Mouse (Mus musculus) 416B (cell line): ENCODE measurements around the gene Arhgef17.

Experiments
- DNase-seq: peaks from one replicate; pipeline ENCODE4 v3.0.0; 2011; ENCODE audit warnings: low read depth

The Arhgef17 gene

GRCm38 (mm10) chr7:100845412-100845811, 86.5 kb downstream of the Arhgef17 start:
- peak; percentile 98 for DNase-seq

- no peak for DNase-seq
These were observed 86.9 kb downstream of the Arhgef17 start for GRCm38 (mm10) chr7:100845026-100845400.

DNA sequence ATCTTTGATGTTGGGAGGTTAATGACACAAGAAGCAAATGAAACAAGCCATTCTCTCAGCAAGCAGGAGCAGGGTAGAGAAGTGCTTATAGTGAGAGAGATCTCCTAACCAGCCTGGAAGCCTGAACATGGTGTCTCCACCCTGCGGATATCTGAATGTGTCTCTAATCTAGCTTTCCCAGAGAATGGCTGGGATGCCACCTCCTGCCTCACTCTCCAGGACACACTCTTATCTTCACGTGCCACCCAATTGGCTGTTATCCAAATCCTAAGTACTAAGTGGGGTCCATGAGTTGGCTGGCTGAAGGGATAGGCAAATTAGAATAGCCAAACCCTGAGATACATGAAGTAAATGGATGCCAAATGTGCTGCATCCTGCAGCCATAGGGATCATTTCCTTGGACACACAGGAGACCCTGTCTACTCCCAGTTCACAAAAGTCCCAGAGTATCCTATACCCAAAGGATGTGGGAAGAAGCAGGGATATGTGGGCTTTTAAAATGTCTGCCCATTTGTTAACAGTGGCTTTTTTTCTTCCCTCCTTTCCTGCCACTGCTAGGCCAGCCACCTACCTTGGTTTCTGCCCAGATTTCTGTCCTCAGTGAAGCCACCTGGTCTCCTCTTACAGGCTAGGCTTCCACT, 87.4 kb downstream of the Arhgef17 start:
- no peak for DNase-seq

GRCm38 (mm10) chr7:100843866-100844265, 88.0 kb downstream of the Arhgef17 start:
- DNase-seq = no peak

GRCm38 (mm10) chr7:100842175-100842574, 89.7 kb downstream of the Arhgef17 start:
- no peak for DNase-seq

- DNase-seq = no peak
These were observed 90.3 kb downstream of the Arhgef17 start for GRCm38 (mm10) chr7:100841608-100842007.

GRCm38 (mm10) chr7:100840906-100841305, 91.0 kb downstream of the Arhgef17 start:
- no peak for DNase-seq

- DNase-seq = peak; percentile 78
These were observed 92.1 kb downstream of the Arhgef17 start for GRCm38 (mm10) chr7:100839632-100840402.

GRCm38 (mm10) chr7:100837701-100838100, 94.2 kb downstream of the Arhgef17 start:
- no peak for DNase-seq

DNA sequence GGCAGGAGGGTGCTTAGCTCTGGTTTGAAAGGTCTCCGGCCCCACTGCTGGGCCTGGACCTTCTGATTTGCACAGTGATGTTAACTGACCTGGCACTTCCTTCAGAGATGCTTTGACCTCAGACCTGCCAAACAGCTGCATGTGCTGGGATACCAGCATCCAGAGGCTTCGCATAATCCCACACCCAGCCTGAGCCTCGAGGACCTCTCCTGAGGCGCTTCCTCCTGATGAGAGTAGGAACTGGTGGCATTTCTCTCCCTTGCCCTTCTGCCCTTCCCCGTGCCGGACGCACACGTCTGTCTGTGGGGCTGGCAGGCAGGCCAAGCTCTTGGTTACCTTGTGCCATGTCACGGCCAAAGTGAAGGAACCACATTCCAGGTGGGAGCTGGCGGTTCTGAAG, 95.2 kb downstream of the Arhgef17 start:
- DNase-seq = no peak

DNA sequence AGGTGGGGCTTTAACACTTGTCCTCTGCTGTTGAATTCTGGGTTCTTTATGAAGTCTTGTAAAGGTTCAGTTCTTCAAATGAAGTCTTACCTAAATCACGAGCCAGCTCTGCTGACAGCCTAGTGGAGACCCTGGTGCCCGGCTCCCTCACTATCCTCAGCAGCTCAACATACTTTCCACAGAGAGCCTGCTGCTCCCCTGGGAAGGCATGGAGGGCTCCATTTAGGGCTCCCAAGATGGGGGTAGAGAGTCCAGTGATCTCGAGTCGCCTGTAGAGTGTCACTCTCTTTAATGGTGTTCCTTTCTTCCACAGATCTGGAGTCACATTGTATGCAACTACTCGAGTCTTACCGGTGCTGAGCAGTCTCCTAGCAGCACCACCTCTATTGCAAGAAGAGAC, 96.2 kb downstream of the Arhgef17 start:
- no peak for DNase-seq

- no peak for DNase-seq
These were observed 96.7 kb downstream of the Arhgef17 start for GRCm38 (mm10) chr7:100835168-100835567.

DNA sequence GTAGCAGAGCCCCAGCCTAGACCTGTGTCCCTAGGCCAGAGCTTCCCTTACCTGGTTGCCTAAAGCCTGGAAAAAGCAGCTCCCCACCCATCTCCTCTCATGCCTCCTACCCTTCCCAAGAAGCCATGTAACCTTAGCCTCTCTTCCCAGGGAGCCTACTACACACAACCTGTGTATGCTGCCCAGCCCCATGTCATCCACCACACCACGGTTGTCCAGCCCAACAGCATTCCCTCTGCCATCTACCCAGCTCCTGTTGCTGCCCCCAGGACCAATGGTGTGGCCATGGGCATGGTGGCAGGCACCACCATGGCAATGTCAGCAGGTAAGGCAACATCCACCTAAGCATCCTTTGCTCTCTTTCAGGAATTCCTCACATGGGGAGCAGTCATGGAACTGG, 98.0 kb downstream of the Arhgef17 start:
- DNase-seq = no peak

GRCm38 (mm10) chr7:100828549-100828948, 103.4 kb downstream of the Arhgef17 start:
- DNase-seq = no peak

GRCm38 (mm10) chr7:100824661-100825060, 107.2 kb downstream of the Arhgef17 start:
- DNase-seq = no peak
